Mouse (Mus musculus) embryonic facial prominence, embryonic 10.5 days (tissue): ENCODE data around the gene Gpc3. TPM values are rescaled to one million over a fixed set of nuclear protein-coding genes. Genes with fewer than 3 reads are reported as not detected.

Experiments
- DNase-seq: peaks from one replicate; pipeline ENCODE4 v3.0.0-alpha.2; 2017; ENCODE audit warnings: low spot score
- H3K27ac ChIP-seq: fragments of 300-500 bp; sonication (generic); replicated peaks from 2 replicates; pipeline ENCODE4 v1.5.1; 2016; ENCODE audit warnings: mild to moderate bottlenecking
- H3K27me3 ChIP-seq: fragments of 300-500 bp; sonication (generic); replicated peaks from 2 replicates; pipeline ENCODE4 v1.6.1; 2016; ENCODE audit warnings: low read depth, mild to moderate bottlenecking; ENCODE audit not compliant: poor library complexity, severe bottlenecking
- H3K36me3 ChIP-seq: fragments of 300-500 bp; sonication (generic); replicated peaks from 2 replicates; pipeline ENCODE4 v1.6.1; 2016; ENCODE audit warnings: mild to moderate bottlenecking, moderate library complexity
- H3K4me1 ChIP-seq: fragments of 300-500 bp; sonication (generic); 2 replicates; pipeline ENCODE4 v1.6.1; 2016
- H3K4me3 ChIP-seq: fragments of 300-500 bp; sonication (generic); 2 replicates; pipeline ENCODE4 v1.5.1; 2016; ENCODE audit warnings: mild to moderate bottlenecking, moderate library complexity
- H3K9me3 ChIP-seq: fragments of 300-500 bp; sonication (generic); 2 replicates; pipeline ENCODE4 v1.6.1; 2016; ENCODE audit warnings: mild to moderate bottlenecking
- WGBS: fragments of 180-500 bp; shearing (Covaris S2); methylation state at CpG from one replicate; pipeline ENCODE4 v1.1.7; 2016; 5-methylcytosine and 5-hydroxymethylcytosine counted together
- microRNA counts: library from miRNA; unstranded; fragments of <30 nt; microRNA quantifications from one replicate; lab custom pipeline; 2017
- microRNA-seq: library from miRNA; unstranded; fragments of <30 nt; microRNA quantifications from one replicate; pipeline ENCODE4, GENCODE M21; 2017
- polyA plus RNA-seq: library from polyadenylated mRNA; unstranded; fragments of >200 nt; fragmentation: Nextera tagmentation; extraction: Ambion mirVana; gene quantifications from 2 replicates; pipeline ENCODE4 v1.2.1, GENCODE M21; 2016

The Gpc3 gene
- polyA plus RNA-seq, 1 experiment from 2014 or later, result 722 TPM

DNA sequence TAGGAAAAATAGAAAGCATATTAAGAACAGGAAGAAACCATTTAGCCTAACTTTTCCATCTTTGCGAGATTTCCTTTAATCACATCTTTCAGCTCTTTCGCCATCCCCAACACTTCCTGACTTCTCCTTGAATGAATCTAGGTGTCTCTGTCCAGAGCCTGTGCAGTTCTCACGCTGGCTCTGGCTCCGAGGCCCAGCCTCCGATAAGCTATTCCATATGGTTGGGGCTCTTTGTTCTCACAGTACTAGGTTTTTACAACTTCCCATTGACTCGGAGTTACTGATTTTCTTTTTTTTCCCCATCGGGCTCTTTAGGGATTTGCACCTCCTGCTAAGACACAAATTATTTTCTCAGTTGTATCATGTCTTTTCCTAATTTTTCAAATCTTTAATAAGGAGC lies 381.8 kb downstream of the Gpc3 start:
- Histone ChIP-seq H3K9me3 (no peaks in the 10 kb centered on the region), H3K4me1 (no peaks in the 10 kb centered on the region), H3K4me3 (no peak overlapping the region), H3K27me3 (peaks cover 26% of the 10 kb centered on the region), H3K27ac (no peak overlapping the region), H3K36me3 (no peaks in the 10 kb centered on the region)
- DNase-seq, result peak; percentile 25
- 49% methylated on average over 7 of the region's 7 CpGs for WGBS

DNA sequence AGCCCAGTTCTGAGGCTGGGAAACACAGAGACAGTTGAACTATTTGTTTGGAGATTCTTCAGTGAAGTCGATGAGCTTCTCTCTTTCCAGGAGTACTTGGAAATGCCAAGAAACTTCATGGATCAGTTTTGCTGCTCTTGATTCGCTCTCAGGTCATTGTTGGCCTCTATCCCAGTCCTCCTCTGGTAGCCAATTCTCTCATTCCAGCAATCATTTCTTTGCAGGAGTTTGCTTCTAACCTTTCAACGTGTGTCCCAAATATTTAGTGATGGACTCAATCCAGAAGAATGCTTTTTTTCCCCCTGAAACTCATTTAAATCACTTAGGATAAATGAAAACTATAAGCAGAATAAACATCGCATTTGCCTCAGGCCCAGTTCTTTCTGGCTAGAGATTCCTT lies 383.0 kb downstream of the Gpc3 start:
- no peak for DNase-seq
- WGBS, result 87% methylated on average over 4 of the region's 4 CpGs
- peaks cover 27% of the 10 kb centered on the region for H3K27me3 ChIP-seq
- H3K4me3 ChIP-seq, result no peak overlapping the region
- H3K36me3 ChIP-seq, result no peaks in the 10 kb centered on the region
- no peaks in the 10 kb centered on the region for H3K4me1 ChIP-seq
- H3K27ac ChIP-seq, result no peak overlapping the region
- no peaks in the 10 kb centered on the region for H3K9me3 ChIP-seq

MicroRNAs within 50 kb of the gene (microRNA counts, 519-probe panel; counts per million panel counts)
- 188 counts per million, percentile 57 among the panel's probes with 10 or more counts for microRNA mmu-miR-717 (lab: Ali Mortazavi, UCI)

Small RNA genes within 50 kb of the gene (microRNA-seq; reads per million reads assigned to microRNA genes)
- gene Mir6384 (not detected), gene Mir717 (not detected)

Other genes starting within 250 kb of the Gpc3 start
- 5.0 and 5.8 TPM in 2 replicates for gene Ccdc160, start 177.2 kb upstream of the Gpc3 start, polyA plus RNA-seq